Mouse (Mus musculus) heart, postnatal 25 days (tissue): ENCODE data around the gene Bicdl2. TPM values are rescaled to one million over a fixed set of nuclear protein-coding genes. Genes with fewer than 3 reads are reported as not detected.

Source experiments
- DNase-seq: peaks from one replicate; pipeline ENCODE4 v3.0.0; 2022; ENCODE audit warnings: low spot score
- intact Hi-C: fragments of 180-260 bp; cut with DNase I; formaldehyde crosslinking; loops from one replicate; pipeline ENCODE4 v1.15.1; 2025
- total RNA-seq, 2 experiments: library from RNA; stranded (reverse); gene quantifications; 2 replicates each; pipeline ENCODE4 v1.2.3; 2021

Gene Bicdl2
- total RNA-seq, 2 experiments from 2014 or later = not detected

- no peak for DNase-seq
- intact Hi-C loops = no loop called here
These were observed 43.0 kb downstream of the Bicdl2 start for GRCm38 (mm10) chr17:23703301-23703700.

- intact Hi-C loops = loop anchor here (1.0 to 5.0 kb wide), 2 partner anchors 43 to 137 kb away; no protein-coding TSS in a partner anchor
- no peak for DNase-seq
These were observed 44.4 kb downstream of the Bicdl2 start for GRCm38 (mm10) chr17:23704741-23705140.

DNA sequence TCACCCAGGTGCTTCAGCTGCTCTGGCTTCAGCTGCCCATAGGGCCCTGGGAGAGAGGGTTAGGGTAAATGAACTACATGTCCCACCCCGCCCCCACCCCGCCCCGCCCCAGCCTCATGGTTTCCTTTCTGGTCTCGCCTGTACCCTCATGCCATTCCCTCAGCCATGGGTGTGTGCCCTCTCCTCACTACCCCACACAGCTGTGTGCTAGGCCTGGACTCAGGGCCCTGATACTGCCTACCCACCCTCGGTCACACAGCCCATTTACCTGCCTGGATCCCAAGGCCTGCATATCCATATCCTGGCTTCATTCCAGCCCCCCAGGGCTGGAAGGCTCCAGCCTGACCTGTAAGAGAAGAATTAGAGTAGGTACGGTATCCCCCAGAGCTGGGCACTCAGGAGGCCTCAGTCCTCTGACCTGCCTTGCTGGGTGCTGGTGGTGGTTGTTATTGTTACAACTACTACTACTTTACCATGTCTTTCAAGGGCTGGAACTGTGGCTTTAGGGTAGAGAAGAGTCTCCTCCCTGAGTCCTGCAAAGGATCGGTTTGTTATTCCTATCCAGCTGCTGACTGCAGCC, 45.3 kb downstream of the Bicdl2 start:
- intact Hi-C loops = loop anchor here (1.0 to 5.0 kb wide), 2 partner anchors 44 to 138 kb away; no protein-coding TSS in a partner anchor

DNA sequence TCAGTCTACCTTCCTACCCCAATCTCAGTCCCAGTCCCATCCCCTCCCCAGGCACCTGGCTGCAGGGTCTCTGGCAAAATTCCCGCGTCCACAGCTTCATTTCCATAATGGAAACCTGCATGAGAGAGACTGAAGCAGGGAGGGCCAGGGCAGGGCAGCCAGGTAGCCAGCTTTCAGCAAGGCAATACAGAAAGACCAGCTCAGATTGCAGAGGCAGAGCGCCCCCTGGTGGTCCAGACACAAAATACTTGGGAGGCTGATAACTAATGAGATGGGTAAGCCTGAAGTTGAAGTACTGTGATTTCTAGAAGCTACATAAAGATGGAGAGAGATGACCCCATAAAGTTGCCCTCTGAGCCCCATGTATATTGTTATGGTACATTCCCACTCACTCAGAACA, 45.9 kb downstream of the Bicdl2 start:
- no peak for DNase-seq
- intact Hi-C loops = loop anchor here (5.0 kb wide), 1 partner anchor 139 kb away; no protein-coding TSS in a partner anchor

More for the DNA sequence above, 45.3 kb downstream of the Bicdl2 start:
- DNase-seq = no peak

GRCm38 (mm10) chr17:23717003-23717402, 56.7 kb downstream of the Bicdl2 start:
- intact Hi-C loops = no loop called here
- DNase-seq = no peak

Other genes starting within 250 kb of the Bicdl2 start
- not detected for gene Vmn2r117, start 180.8 kb upstream of the Bicdl2 start, total RNA-seq
- gene Zfp213, start 96.3 kb upstream of the Bicdl2 start, total RNA-seq = 1 to 10 TPM; 4.7 to 6.2 TPM
- gene Zfp13, start 61.0 kb upstream of the Bicdl2 start, total RNA-seq = 1 to 10 TPM; 3.4 to 4.8 TPM
- not detected for gene Zscan10, start 59.6 kb upstream of the Bicdl2 start, total RNA-seq
- gene Mmp25, start 15.2 kb upstream of the Bicdl2 start, total RNA-seq = under 1 TPM; 0.06 to 0.08 TPM
- 100 to 1,000 TPM; 193 to 207 TPM for gene Hcfc1r1, start 13.1 kb downstream of the Bicdl2 start, total RNA-seq
- 10 to 100 TPM; 12.2 to 12.3 TPM for gene Thoc6, start 13.4 kb downstream of the Bicdl2 start, total RNA-seq
- 100 to 1,000 TPM in 1 of 2 experiments, 10 to 100 TPM in 1; 79.9 to 111 TPM for gene Tnfrsf12a, start 17.0 kb downstream of the Bicdl2 start, total RNA-seq
- not detected for gene Cldn6, start 18.7 kb downstream of the Bicdl2 start, total RNA-seq
- gene Cldn9, start 23.5 kb downstream of the Bicdl2 start, total RNA-seq = not detected
- not detected for gene 1520401A03Rik, start 62.3 kb downstream of the Bicdl2 start, total RNA-seq
- 1 to 10 TPM; 1.4 to 1.5 TPM for gene Pkmyt1, start 65.8 kb downstream of the Bicdl2 start, total RNA-seq
- gene Paqr4, start 80.4 kb downstream of the Bicdl2 start, total RNA-seq = 10 to 100 TPM; 26.1 to 29.5 TPM
- not detected for gene Kremen2, start 85.3 kb downstream of the Bicdl2 start, total RNA-seq
- gene Flywch1, start 111.1 kb downstream of the Bicdl2 start, total RNA-seq = 10 to 100 TPM; 29.7 to 33.2 TPM
- gene Flywch2, start 125.6 kb downstream of the Bicdl2 start, total RNA-seq = 1 to 10 TPM in 1 of 2 experiments, under 1 TPM in 1; 0.88 to 1.6 TPM
- 100 to 1,000 TPM; 157 to 162 TPM for gene Srrm2, start 130.0 kb downstream of the Bicdl2 start, total RNA-seq
- 100 to 1,000 TPM; 353 to 372 TPM for gene Elob, start 168.6 kb downstream of the Bicdl2 start, total RNA-seq
- not detected for gene Prss33, start 175.6 kb downstream of the Bicdl2 start, total RNA-seq
- not detected for gene Prss32, start 183.3 kb downstream of the Bicdl2 start, total RNA-seq
- not detected for gene Prss41, start 183.7 kb downstream of the Bicdl2 start, total RNA-seq
- gene Prss21, start 207.6 kb downstream of the Bicdl2 start, total RNA-seq = not detected
- not detected for gene Dcpp1, start 220.4 kb downstream of the Bicdl2 start, total RNA-seq
- gene Dcpp2, start 220.4 kb downstream of the Bicdl2 start, total RNA-seq = not detected